Mouse (Mus musculus): ENCODE measurements around the gene Tbc1d2. TPM values are rescaled to one million over a fixed set of nuclear protein-coding genes. Genes with fewer than 3 reads are reported as not detected.

The Tbc1d2 gene
- total RNA-seq, 2 experiments from 2014 or later: 1.6 to 1.8 TPM

- DNase-seq (ENCODE audit: low spot score in 2 of 2): no peak
Observed at GRCm38 (mm10) chr4:46558672-46559667, 91.0 kb downstream of the Tbc1d2 start.

GRCm38 (mm10) chr4:46556933-46557332, 93.1 kb downstream of the Tbc1d2 start:
- DNase-seq (ENCODE audit: low spot score in 2 of 2): no peak

DNA sequence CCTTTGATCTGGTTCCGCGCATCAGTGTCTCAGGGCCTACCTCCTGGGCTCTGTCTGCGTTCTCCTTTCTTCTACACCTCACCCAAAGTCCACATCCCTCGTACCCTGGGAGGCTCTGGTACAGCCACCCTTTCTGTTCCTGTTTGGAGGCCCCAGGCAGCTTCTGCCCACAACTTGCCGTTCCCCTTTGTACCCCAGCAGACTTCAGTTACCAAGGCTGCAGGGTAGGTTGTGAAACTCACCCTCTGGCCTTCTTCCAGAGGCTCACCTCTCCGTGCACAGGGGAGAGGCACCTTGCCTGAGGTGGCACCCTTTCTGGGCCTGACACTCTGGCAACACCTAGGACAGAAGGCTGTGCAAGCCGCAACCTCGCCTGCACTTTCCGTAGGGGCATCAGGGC, 94.2 kb downstream of the Tbc1d2 start:
- DNase-seq (ENCODE audit: low spot score in 2 of 2): no peak

Other genes starting within 250 kb of the Tbc1d2 start
- under 1 TPM in 1 of 2 experiments, not detected in 1; 0.54 TPM for gene Hemgn, start 236.7 kb downstream of the Tbc1d2 start, total RNA-seq (2021)
- gene Anp32b, start 199.3 kb downstream of the Tbc1d2 start, total RNA-seq (2021): 100 to 1,000 TPM; 121 to 131 TPM
- 10 to 100 TPM; 54.0 to 60.9 TPM for gene Nans, start 161.0 kb downstream of the Tbc1d2 start, total RNA-seq (2021)
- 1 to 10 TPM; 1.5 to 3.1 TPM for gene Trim14, start 114.1 kb downstream of the Tbc1d2 start, total RNA-seq (2021)
- under 1 TPM; 0.80 to 0.81 TPM for gene Coro2a, start 48.0 kb downstream of the Tbc1d2 start, total RNA-seq (2021)

All from gastrocnemius, postnatal 4 days (tissue).